Mouse (Mus musculus) hindbrain, embryonic 12.5 days (tissue): ENCODE results near the gene Tceanc2. TPM values are rescaled to one million over a fixed set of nuclear protein-coding genes. Genes with fewer than 3 reads are reported as not detected.

Experiments
- ATAC-seq: fragments of 200-750 bp; cut with Nextera tagmentation; 2 replicates; pipeline ENCODE4 v1.8.0; 2017; ENCODE audit warnings: moderate TSS enrichment; ENCODE audit not compliant: low FRiP score
- H3K27ac ChIP-seq: fragments of 300-500 bp; sonication (generic); 2 replicates; pipeline ENCODE4 v1.5.1; 2016; ENCODE audit warnings: mild to moderate bottlenecking
- H3K27me3 ChIP-seq: fragments of 300-500 bp; sonication (generic); 2 replicates; pipeline ENCODE4 v1.6.1; 2016; ENCODE audit warnings: mild to moderate bottlenecking
- H3K36me3 ChIP-seq: fragments of 300-500 bp; sonication (generic); 2 replicates; pipeline ENCODE4 v1.6.1; 2016; ENCODE audit warnings: mild to moderate bottlenecking
- H3K4me1 ChIP-seq: fragments of 300-500 bp; sonication (generic); 2 replicates; pipeline ENCODE4 v1.6.1; 2016
- H3K4me2 ChIP-seq: fragments of 300-500 bp; sonication (generic); replicated peaks from 2 replicates; pipeline ENCODE4 v1.6.1; 2016; ENCODE audit warnings: mild to moderate bottlenecking
- H3K4me3 ChIP-seq: fragments of 300-500 bp; sonication (generic); 2 replicates; pipeline ENCODE4 v1.5.1; 2016; ENCODE audit warnings: mild to moderate bottlenecking
- H3K9ac ChIP-seq: fragments of 300-500 bp; sonication (generic); 2 replicates; pipeline ENCODE4 v1.6.1; 2016; ENCODE audit warnings: mild to moderate bottlenecking, moderate library complexity
- H3K9me3 ChIP-seq: fragments of 300-500 bp; sonication (generic); replicated peaks from 2 replicates; pipeline ENCODE4 v1.6.1; 2016; ENCODE audit warnings: mild to moderate bottlenecking
- WGBS: fragments of 180-500 bp; shearing (Covaris S2); methylation state at CpG from one replicate; pipeline ENCODE4 v1.1.7; 2016; 5-methylcytosine and 5-hydroxymethylcytosine counted together
- polyA plus RNA-seq: library from polyadenylated mRNA; unstranded; fragments of >200 nt; fragmentation: Nextera tagmentation; extraction: Ambion mirVana; gene quantifications from 2 replicates; pipeline ENCODE4 v1.2.1, GENCODE M21; 2016

Gene Tceanc2
- 20.8 and 35.2 TPM in 2 replicates for polyA plus RNA-seq

- Histone ChIP-seq H3K4me1 (peaks cover 36% of the 10 kb centered on the region), H3K9ac (peak within 1 kb of the TSS; percentile 91)
- ATAC-seq: peak; percentile 38
Measured at GRCm38 (mm10) chr4:107178830-107179490, at the start of gene Tceanc2. Gene Tceanc2, minus strand, starts transcription at chr4:107179116.

GRCm38 (mm10) chr4:107226313-107226712 lies 47.4 kb upstream of the Tceanc2 start:
- Histone ChIP-seq H3K4me3 (no peak overlapping the region), H3K27me3 (no peaks in the 10 kb centered on the region)
- 94% methylated on average over 2 of the region's 2 CpGs for WGBS

More at GRCm38 (mm10) chr4:107178830-107179490, at the start of gene Tceanc2:
- peak within 1 kb of the TSS; percentile 97 for H3K4me3 ChIP-seq
- no peaks in the 10 kb centered on the region for H3K9me3 ChIP-seq
- H3K4me2 ChIP-seq: peak within 1 kb of the TSS; percentile 55
- WGBS: under 1% methylated on average over 47 of the region's 47 CpGs
- H3K36me3 ChIP-seq: peaks cover 5% of the 10 kb centered on the region; the same call in 1 of the 2 replicates
- no peaks in the 10 kb centered on the region for H3K27me3 ChIP-seq
- H3K27ac ChIP-seq: peak within 1 kb of the TSS; percentile 99

GRCm38 (mm10) chr4:107223225-107224204 lies 44.6 kb upstream of the Tceanc2 start:
- Histone ChIP-seq H3K4me3 (no peak overlapping the region), H3K27ac (no peak overlapping the region), H3K36me3 (no peaks in the 10 kb centered on the region), H3K9ac (no peak overlapping the region), H3K27me3 (no peaks in the 10 kb centered on the region), H3K9me3 (no peaks in the 10 kb centered on the region), H3K4me1 (no peaks in the 10 kb centered on the region), H3K4me2 (no peak overlapping the region)
- 81% methylated on average over 11 of the region's 11 CpGs for WGBS
- ATAC-seq: no peak

More at GRCm38 (mm10) chr4:107226313-107226712, 47.4 kb upstream of the Tceanc2 start:
- no peak overlapping the region for H3K4me2 ChIP-seq
- H3K4me1 ChIP-seq: no peaks in the 10 kb centered on the region
- H3K9ac ChIP-seq: no peak overlapping the region
- no peak overlapping the region for H3K27ac ChIP-seq
- peaks cover 2% of the 10 kb centered on the region; the same call in 1 of the 2 replicates for H3K36me3 ChIP-seq
- H3K9me3 ChIP-seq: no peaks in the 10 kb centered on the region
- ATAC-seq: no peak

- Histone ChIP-seq H3K36me3 (no peaks in the 10 kb centered on the region), H3K27me3 (no peaks in the 10 kb centered on the region), H3K4me3 (no peak overlapping the region), H3K27ac (no peak overlapping the region), H3K9ac (no peak overlapping the region), H3K4me2 (no peak overlapping the region), H3K9me3 (no peaks in the 10 kb centered on the region), H3K4me1 (no peaks in the 10 kb centered on the region)
- no peak for ATAC-seq
- 90% methylated on average over 5 of the region's 5 CpGs for WGBS
Measured at GRCm38 (mm10) chr4:107221524-107221923, 42.6 kb upstream of the Tceanc2 start.

GRCm38 (mm10) chr4:107217574-107217973 lies 38.7 kb upstream of the Tceanc2 start:
- H3K4me2 ChIP-seq: no peak overlapping the region
- no peaks in the 10 kb centered on the region for H3K27me3 ChIP-seq
- H3K36me3 ChIP-seq: no peaks in the 10 kb centered on the region
- no peaks in the 10 kb centered on the region for H3K9me3 ChIP-seq
- no peak overlapping the region for H3K4me3 ChIP-seq
- no peak overlapping the region for H3K27ac ChIP-seq
- 84% methylated on average over 9 of the region's 9 CpGs for WGBS
- H3K4me1 ChIP-seq: no peaks in the 10 kb centered on the region
- ATAC-seq: 0 out of 2 replicates have a peak, but pooled peaks have one; percentile 22
- no peak overlapping the region for H3K9ac ChIP-seq

GRCm38 (mm10) chr4:107213279-107214011 lies 34.5 kb upstream of the Tceanc2 start:
- ATAC-seq: no peak
- WGBS: 76% methylated on average over 12 of the region's 12 CpGs

GRCm38 (mm10) chr4:107211936-107212335 lies 33.0 kb upstream of the Tceanc2 start:
- no peak overlapping the region for H3K4me3 ChIP-seq
- H3K27ac ChIP-seq: no peak overlapping the region
- no peak overlapping the region for H3K4me2 ChIP-seq
- WGBS: 82% methylated on average over 5 of the region's 5 CpGs
- peaks cover 22% of the 10 kb centered on the region; the same call in 1 of the 2 replicates for H3K36me3 ChIP-seq
- H3K9ac ChIP-seq: no peak overlapping the region
- no peaks in the 10 kb centered on the region for H3K27me3 ChIP-seq
- no peak for ATAC-seq
- H3K4me1 ChIP-seq: no peaks in the 10 kb centered on the region
- H3K9me3 ChIP-seq: no peaks in the 10 kb centered on the region

More at GRCm38 (mm10) chr4:107213279-107214011, 34.5 kb upstream of the Tceanc2 start:
- no peaks in the 10 kb centered on the region for H3K9me3 ChIP-seq
- H3K9ac ChIP-seq: no peak overlapping the region
- H3K4me1 ChIP-seq: no peaks in the 10 kb centered on the region
- no peak overlapping the region for H3K4me3 ChIP-seq
- no peak overlapping the region for H3K27ac ChIP-seq
- no peak overlapping the region for H3K4me2 ChIP-seq
- peaks cover 10% of the 10 kb centered on the region; the same call in 1 of the 2 replicates for H3K36me3 ChIP-seq
- no peaks in the 10 kb centered on the region for H3K27me3 ChIP-seq

- no peaks in the 10 kb centered on the region for H3K27me3 ChIP-seq
- H3K36me3 ChIP-seq: peaks cover 27% of the 10 kb centered on the region
- no peak for ATAC-seq
- no peaks in the 10 kb centered on the region for H3K9me3 ChIP-seq
- no peak overlapping the region for H3K4me3 ChIP-seq
- H3K4me1 ChIP-seq: no peaks in the 10 kb centered on the region
- H3K27ac ChIP-seq: no peak overlapping the region
- 79% methylated on average over 4 of the region's 4 CpGs for WGBS
- no peak overlapping the region for H3K4me2 ChIP-seq
- H3K9ac ChIP-seq: no peak overlapping the region
Measured at GRCm38 (mm10) chr4:107211465-107211864, 32.5 kb upstream of the Tceanc2 start.

GRCm38 (mm10) chr4:107210483-107211097 lies 31.7 kb upstream of the Tceanc2 start:
- WGBS: 85% methylated on average over 5 of the region's 5 CpGs
- no peak for ATAC-seq
- H3K9ac ChIP-seq: no peak overlapping the region
- H3K27me3 ChIP-seq: no peaks in the 10 kb centered on the region
- no peak overlapping the region for H3K4me2 ChIP-seq
- peaks cover 35% of the 10 kb centered on the region for H3K36me3 ChIP-seq
- no peak overlapping the region for H3K4me3 ChIP-seq
- H3K27ac ChIP-seq: no peak overlapping the region
- no peaks in the 10 kb centered on the region for H3K9me3 ChIP-seq
- H3K4me1 ChIP-seq: no peaks in the 10 kb centered on the region

GRCm38 (mm10) chr4:107208880-107209279 lies 30.0 kb upstream of the Tceanc2 start, which contains the start of gene Ldlrad1:
Gene Ldlrad1, plus strand, starts transcription at chr4:107209180.
- Histone ChIP-seq H3K27ac (no peak within 1 kb of the TSS), H3K4me2 (no peak within 1 kb of the TSS), H3K4me3 (no peak within 1 kb of the TSS), H3K36me3 (peaks cover 52% of the 10 kb centered on the region), H3K9ac (no peak within 1 kb of the TSS), H3K9me3 (no peaks in the 10 kb centered on the region), H3K4me1 (no peaks in the 10 kb centered on the region), H3K27me3 (no peaks in the 10 kb centered on the region)
- no peak for ATAC-seq
- 91% methylated on average over 3 of the region's 3 CpGs for WGBS

- WGBS: 90% methylated on average over 2 of the region's 2 CpGs
- H3K9ac ChIP-seq: no peak overlapping the region
- no peak overlapping the region for H3K27ac ChIP-seq
- no peaks in the 10 kb centered on the region for H3K9me3 ChIP-seq
- ATAC-seq: no peak
- no peaks in the 10 kb centered on the region for H3K27me3 ChIP-seq
- no peak overlapping the region for H3K4me3 ChIP-seq
- no peak overlapping the region for H3K4me2 ChIP-seq
- peaks cover 69% of the 10 kb centered on the region for H3K36me3 ChIP-seq
- no peaks in the 10 kb centered on the region for H3K4me1 ChIP-seq
Measured at GRCm38 (mm10) chr4:107207016-107207415, 28.1 kb upstream of the Tceanc2 start.
